Mouse (Mus musculus) neural tube, embryonic 10.5 days (tissue): ENCODE results near the gene Ehmt1.

ENCODE experiments used
- DNase-seq: peaks from one replicate; pipeline ENCODE4 v3.0.0-alpha.2; 2017; ENCODE audit warnings: low spot score; ENCODE audit errors: extremely low spot score

Ehmt1 gene

DNA sequence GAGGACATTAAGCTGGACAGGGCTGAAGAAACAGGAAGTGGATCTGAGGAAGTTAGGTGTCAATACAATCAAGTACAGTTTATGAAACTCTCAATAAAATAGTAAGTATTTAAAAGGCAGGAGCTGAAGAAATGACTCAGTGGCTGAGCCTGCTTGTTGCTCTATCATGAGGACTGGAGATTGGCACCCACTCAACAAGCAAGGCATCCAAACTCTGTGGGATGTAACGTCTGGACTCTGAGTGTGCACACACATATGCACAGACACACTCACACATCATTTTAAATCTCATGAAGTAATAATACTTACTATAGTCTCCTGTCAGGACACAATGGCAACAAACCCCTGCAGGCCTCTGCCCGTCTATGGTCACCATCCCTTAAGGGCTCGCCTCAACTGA, 112.4 kb downstream of the Ehmt1 start:
- no peak for DNase-seq

DNA sequence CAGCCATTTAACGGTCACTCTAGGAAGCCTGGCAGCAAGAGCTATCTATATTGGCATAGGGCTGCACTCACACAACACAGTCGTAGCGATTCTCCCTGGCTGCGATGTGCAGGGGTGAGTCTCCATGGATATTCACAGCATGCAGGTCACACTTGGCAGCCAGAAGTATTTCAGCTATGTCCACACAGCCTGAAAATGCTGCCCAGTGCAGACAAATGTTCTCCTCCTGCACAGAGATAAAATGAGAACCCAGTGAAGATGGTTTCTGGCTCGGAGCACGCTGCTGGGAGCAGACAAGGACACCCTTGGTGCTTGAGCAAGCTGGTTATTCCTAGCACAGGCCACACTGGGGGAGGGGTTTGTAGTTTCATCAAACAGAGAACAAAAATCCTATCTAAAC, 113.3 kb downstream of the Ehmt1 start:
- DNase-seq = no peak

DNA sequence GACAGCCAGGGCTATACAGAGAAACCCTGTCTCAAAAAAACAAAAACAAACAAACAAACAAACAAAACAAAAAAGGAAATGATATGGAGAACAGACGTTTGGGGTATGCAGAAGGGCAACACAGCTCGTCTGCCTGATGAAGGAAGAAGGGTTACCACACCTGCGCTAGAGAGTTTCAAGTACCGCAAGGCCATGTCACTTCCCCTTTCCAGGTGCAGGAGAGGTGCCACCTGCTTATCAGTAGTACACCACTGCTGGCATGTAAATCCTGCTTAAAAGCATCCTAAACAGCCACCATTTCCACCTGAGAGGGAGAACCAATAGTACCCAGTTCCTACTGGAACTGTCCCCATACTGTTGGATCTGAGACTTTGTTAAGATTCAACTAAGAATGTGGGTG, 113.8 kb downstream of the Ehmt1 start:
- DNase-seq = no peak

DNA sequence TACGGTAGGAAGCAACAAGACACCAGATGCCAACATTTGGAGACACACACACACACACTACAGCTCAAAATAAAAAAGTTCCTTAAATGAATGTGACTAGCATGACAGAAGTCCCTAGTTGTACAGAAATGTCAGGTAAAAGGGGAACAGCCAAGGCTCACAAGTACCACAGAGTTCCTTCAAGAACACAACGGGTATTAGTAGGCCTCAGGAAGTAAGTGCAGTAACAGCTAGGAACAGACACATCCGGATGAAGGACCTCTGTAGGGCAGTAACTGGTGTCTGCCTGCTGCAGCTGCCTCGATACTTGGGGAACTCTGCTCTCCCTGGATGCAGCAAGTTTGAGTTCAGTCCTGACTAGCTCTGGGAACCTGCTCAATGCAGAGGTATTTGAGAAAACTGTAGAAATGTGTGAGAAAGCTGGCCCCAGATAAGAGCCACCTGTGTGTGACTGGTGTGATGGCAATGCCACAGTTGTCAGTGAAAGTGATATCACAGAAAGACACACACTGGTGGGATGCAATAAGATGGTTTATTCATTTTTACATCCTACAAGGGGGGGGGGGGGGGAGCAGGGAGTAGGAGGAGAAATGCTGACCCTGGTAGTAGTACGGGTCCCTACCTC, 122.5 kb downstream of the Ehmt1 start:
- DNase-seq = no peak

DNA sequence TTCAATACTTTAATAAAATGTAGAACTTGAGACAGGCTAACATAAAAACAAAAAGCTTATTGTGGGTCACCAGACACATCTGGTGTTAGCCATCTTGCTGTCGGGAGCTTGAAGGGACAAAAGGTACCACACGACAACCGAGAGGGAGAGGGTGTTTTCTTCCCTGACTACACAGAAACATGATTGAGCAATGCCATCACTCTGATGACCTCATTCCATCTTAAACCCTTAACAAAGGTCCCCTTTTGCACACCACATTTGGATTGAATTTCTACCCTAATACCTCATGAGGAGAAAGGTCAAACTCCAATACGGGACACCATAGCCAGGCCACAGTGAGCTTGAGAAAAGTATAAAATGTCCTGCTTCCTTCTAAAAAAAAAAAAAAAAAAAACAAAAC, 132.2 kb downstream of the Ehmt1 start:
- no peak for DNase-seq

DNA sequence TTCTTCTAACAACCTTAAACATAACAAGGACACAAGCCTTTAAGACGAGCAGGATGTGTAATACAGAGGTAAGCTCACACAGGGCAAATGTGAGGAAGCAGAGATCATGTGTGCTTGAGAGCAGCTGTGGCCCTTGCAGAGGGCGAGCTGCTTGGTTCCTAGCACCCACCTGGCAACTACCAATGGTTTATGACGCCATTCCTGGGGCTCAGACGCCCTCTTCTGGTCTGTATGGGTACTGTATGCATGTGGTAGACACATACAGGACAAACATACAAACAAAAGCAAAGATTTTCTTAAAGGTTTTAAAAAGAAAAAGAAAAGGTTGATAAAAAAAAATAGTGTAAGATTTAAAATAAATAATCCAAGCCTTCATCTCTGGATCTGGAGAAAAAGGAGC, 138.2 kb downstream of the Ehmt1 start:
- DNase-seq = no peak

DNA sequence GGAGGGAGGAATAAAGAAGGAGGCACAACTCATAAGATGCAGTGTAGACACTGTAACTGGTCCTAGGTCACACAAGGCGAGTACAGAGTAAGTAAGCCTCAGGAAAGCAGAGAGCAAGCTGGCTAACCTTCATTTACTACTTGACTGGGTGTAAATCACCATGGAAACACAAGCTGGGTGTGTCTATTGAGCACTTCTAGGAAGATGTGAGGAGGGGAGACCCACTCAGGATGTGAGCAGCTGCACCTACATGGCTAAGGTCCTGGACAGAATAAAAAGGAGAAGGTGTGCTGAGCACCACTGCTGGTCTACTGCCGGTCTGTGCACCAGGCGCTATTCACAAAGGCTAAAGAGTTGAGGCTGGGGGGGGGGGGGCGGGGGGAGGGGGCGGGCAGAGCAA, 142.6 kb downstream of the Ehmt1 start:
- no peak for DNase-seq

DNA sequence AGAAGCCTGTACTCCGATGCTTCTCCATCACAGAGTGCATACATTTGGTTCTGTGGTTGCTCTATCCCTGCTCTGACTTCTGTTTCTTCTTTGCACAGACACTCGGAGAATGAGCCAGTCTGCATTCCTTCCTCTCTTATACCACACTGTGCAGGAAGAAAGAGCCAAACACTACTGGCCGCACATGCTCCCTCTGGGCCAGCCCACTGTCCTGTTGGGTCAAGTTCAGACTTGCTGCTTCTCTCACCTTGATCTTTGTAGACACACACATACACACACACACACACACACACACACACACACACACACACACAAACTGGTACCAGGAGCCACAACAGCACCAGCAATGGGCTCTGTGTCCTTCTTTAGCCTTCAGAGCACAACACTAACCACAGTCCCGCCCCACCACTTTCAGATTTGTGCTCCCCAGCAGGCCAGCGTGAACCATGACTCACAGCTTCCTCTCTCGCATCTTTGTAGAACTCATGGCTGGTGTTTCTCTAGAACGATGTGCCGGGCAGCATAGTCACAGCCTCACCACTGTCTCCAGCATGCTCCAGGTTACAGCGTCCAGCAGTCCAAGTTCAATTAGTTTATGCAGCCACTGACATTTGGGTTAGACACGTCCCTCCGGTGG, 143.3 kb downstream of the Ehmt1 start:
- no peak for DNase-seq

DNA sequence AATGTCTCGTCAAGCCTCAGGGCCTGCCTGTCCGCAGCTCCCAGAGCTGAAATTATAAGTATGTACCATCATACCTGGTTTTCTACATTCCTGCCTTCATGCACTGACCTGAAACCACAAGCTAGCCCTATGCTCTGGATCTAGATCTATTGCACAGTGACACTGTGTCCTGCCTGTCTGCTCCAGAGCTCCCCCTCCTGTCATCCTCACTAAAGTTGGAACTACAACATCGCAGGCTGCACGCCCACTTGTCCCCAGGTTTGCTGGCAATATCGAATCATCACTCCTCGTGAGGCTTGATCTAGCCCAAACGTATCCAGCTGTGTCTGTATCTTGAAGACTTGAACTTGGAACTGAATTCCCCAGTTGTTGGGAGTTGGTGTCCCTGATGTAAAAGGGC, 144.6 kb downstream of the Ehmt1 start:
- no peak for DNase-seq

DNA sequence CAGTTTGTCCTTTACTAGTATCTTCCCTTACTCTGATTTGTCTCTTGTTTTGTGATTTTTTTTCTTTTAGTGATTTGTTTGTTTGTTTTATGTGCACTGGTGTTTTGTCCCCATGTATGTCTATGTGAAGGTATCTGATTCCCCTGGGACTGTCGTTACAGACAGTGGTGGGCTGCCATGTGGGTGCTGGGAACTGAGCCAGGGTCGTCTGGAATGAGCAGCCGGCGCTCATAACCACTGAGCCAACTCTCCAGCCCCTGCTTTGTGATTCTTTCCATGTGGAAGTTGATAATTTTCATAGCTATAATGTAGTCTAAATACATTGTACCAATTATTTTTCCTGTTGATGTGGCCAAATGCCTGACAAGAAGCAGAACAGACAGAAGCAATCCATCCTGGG, 148.6 kb downstream of the Ehmt1 start:
- no peak for DNase-seq

DNA sequence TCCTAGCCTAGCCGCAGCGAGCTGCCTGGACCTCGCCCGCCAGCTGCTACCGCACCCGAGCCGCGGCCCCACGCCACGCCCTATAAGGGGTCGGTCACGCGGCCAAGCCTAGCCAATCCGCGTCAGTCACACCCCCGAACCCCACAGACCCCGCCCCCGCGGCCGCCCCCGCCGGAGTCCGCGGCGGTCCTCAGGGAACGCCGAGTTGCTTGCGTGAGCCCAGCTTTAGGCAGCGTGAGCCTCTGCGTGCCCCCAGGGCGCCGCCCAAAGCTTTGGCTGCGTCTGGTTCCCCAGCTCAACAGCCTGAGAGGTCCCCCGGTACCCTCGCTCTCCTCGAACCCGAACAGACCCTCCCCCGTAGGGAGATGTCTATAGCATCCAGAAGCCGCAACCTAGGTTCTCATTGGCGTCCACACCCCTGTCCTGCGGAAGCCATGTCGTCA, 156.3 kb downstream of the Ehmt1 start, which contains the start of gene Cacna1b:
Gene Cacna1b, minus strand, starts transcription at position 38 of the 443 bp plus-strand sequence.
- peak; percentile 85 for DNase-seq

DNA sequence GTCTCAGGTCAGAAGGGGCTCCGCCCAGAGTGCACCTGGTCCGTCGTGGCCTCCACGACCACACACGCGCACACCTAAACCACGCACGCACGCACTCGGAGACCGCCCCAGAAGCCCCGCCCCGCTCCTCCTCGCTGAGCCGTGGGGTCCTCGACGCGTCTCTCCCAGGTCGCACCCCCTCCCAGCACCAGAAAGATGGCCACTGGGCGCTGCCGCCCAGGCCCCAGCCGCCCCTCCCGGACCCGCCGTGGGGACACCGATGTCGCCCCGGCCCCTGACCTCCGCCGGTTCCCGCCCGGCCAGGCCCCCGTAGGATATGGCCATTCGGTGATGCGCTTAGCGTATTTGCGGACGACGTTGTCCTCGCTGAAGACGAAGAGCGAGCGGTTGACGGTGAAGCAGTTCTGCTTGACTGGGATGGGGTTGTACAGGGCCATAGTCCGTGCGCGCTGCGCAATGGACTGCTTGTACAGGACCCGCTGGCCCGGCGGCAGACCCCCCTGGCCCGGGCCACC, 156.9 kb downstream of the Ehmt1 start:
- peak; percentile 55 for DNase-seq

DNA sequence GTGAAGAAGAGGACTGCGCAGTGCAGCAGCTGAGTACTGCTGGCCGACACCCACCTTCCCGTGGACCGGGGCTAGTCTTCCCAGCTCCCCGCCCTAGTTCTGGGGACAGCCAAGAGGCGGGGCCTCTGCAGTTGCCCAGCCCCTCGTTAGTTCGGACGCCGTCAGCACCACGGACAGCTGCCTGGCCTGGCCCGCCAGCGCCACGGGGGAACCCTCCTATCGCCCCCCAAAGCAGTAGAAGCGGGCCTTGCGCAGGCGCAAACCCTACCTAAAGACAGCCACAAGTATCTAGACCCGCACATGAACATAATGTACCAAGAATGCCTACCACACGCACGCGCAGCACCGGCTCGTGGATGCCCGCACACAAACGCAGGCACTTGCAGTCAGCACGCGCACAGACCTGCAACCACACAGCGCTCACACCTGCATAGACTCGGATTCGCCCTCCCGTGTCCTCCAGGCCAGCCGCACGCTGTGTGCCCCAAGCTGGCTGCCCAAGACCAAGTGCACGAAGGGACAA, 157.4 kb downstream of the Ehmt1 start:
- DNase-seq = peak; percentile 81

DNA sequence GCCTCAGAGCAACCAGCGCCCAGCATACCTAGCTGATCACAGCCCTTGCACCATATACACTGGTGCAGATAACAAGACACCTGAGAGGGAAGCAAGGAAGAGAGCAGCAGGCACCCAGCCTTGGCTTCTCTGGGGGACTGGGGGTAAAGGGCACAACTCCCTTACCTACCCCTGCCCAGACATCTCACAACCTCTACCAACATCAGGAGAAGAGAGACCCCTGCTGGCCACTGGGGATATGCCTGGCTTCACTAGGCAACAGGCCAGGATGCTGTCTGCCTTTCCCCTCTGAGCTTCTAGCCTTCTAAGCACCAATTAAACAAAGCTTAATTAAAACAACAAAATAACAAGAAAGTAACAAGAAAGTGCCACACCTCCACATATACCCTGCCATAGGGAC, 164.1 kb downstream of the Ehmt1 start:
- peak; percentile 68 for DNase-seq

DNA sequence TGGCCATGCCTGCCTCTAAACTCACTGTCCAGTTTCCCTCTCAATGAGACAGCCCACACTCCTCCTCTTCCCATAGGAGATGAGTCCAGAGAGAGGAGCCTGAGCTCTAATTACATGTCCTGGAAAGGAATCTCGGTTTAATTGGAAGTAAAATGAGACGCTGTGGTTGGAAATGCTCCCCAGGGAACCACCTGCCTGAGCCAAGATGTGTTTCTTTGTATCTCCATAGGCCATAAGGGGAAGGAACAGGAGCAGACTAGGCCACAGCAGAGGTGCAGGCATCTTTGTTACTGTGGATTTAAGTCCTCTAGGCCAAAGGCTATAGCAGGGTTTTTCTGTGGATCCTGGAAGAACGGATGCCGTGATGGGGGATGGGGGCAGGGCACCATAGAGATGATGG, 166.8 kb downstream of the Ehmt1 start:
- no peak for DNase-seq

DNA sequence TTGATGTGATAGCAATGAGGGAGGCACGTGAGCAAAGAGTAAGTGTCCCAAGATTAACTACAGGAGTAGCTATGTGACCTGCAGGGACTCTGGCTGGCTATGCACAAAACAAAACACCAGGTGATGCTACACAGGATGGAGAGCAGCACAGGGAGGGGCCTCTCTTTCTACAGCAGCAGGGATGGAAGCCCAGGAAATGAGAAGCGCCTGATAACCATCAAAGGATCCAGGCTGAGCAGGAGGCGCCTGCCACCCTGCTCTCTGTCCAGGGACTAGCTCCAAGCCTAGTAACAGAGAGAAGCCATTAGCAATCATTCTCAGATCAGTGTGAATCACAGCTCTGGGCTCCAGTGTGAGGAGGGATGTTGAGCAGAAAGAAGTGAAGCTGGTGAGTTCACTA, 169.4 kb downstream of the Ehmt1 start:
- DNase-seq = no peak

DNA sequence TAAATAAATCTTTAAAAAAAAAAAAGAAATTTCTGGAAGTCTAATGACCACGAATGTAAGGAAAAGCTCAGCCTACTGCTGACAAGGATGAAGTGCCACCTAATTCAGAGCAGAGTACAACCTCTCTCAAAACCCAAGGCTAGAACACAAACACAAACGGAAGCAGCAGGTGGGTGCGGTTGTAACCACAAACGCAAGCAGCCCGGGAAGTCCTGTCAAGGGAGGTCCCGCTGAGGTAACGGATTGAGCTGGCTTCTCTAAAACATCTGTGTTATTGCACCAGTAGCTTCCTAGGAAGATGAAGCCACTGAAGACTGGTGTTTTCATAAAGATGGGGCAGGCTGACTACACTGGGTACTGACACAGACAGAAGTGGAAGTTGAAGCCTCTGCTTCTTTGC, 171.5 kb downstream of the Ehmt1 start:
- DNase-seq = no peak
